Mouse (Mus musculus) stomach, postnatal 0 days (tissue): ENCODE results near the gene Gabpb1. TPM values are rescaled to one million over a fixed set of nuclear protein-coding genes. Genes with fewer than 3 reads are reported as not detected.
A peak's percentile ranks its signal among the peaks of the same experiment; 100 is the strongest.

Experiments used
- ATAC-seq: fragments of 200-750 bp; cut with Nextera tagmentation; 2 replicates; pipeline ENCODE4 v1.8.0; 2017; ENCODE audit not compliant: low FRiP score, low TSS enrichment
- DNase-seq: peaks from one replicate; pipeline ENCODE4 v3.0.0-alpha.2; 2016; ENCODE audit warnings: low spot score
- H3K27ac ChIP-seq: fragments of 300-500 bp; sonication (generic); replicated peaks from 2 replicates; pipeline ENCODE4 v1.5.1; 2014; ENCODE audit warnings: mild to moderate bottlenecking, control low read depth
- H3K27me3 ChIP-seq: fragments of 300-500 bp; sonication (generic); 2 replicates; pipeline ENCODE4 v1.6.1; 2014; ENCODE audit warnings: low read length; ENCODE audit not compliant: control insufficient read depth, insufficient read depth
- H3K36me3 ChIP-seq: fragments of 300-500 bp; sonication (generic); 2 replicates; pipeline ENCODE4 v1.6.1; 2014; ENCODE audit warnings: low read length, mixed read lengths; ENCODE audit not compliant: control insufficient read depth, insufficient read depth
- H3K4me1 ChIP-seq: fragments of 300-500 bp; sonication (generic); replicated peaks from 2 replicates; pipeline ENCODE4 v1.6.1; 2014; ENCODE audit warnings: antibody characterized with exemption; ENCODE audit not compliant: control insufficient read depth, insufficient read depth
- H3K4me2 ChIP-seq: fragments of 300-500 bp; sonication (generic); replicated peaks from 2 replicates; pipeline ENCODE4 v1.6.1; 2014; ENCODE audit warnings: low read depth, mild to moderate bottlenecking, control low read depth, moderate library complexity
- H3K4me3 ChIP-seq: fragments of 300-500 bp; sonication (generic); 2 replicates; pipeline ENCODE4 v1.5.1; 2014; ENCODE audit warnings: low read depth, low read length, control low read depth
- H3K9ac ChIP-seq: fragments of 300-500 bp; sonication (generic); 2 replicates; pipeline ENCODE4 v1.6.1; 2014; ENCODE audit warnings: mild to moderate bottlenecking, low read length, control low read depth, mixed read lengths
- H3K9me3 ChIP-seq: fragments of 300-500 bp; sonication (generic); 2 replicates; pipeline ENCODE4 v1.6.1; 2016; ENCODE audit warnings: low read length; ENCODE audit not compliant: control insufficient read depth
- CTCF ChIP-seq: IDR thresholded peaks from 2 replicates; pipeline ENCODE4 v1.5.1; 2016; ENCODE audit warnings: antibody characterized with exemption, low read depth, mild to moderate bottlenecking, moderate library complexity
- EP300 ChIP-seq: optimal IDR thresholded peaks from 2 replicates; pipeline ENCODE3; 2016; ENCODE audit warnings: antibody characterized with exemption
- WGBS: fragments of 180-500 bp; shearing (Covaris S2); extraction: QIAGEN DNeasy Blood & Tissue Kit; methylation state at CpG from one replicate; pipeline ENCODE4 v1.1.7; 2014; 5-methylcytosine and 5-hydroxymethylcytosine counted together
- polyA plus RNA-seq: library from polyadenylated mRNA; unstranded; fragments of >200 nt; fragmentation: Nextera tagmentation; extraction: Ambion mirVana; gene quantifications from 2 replicates; pipeline ENCODE4 v1.2.1, GENCODE M21; 2015

Gabpb1 gene
- polyA plus RNA-seq, 1 experiment from 2014 or later = 17.1 TPM

- Histone ChIP-seq H3K4me3 (peak overlapping the region; percentile 98), H3K9ac (peak overlapping the region; percentile 100), H3K27me3 (no peaks in the 10 kb centered on the region), H3K36me3 (no peaks in the 10 kb centered on the region), H3K4me1 (no peaks in the 10 kb centered on the region; the same call in 1 of the 2 replicates), H3K4me2 (peak overlapping the region; percentile 71), H3K27ac (peak overlapping the region; percentile 100), H3K9me3 (no peaks in the 10 kb centered on the region)
- ATAC-seq (peak; percentile 67), DNase-seq (peak; percentile 64)
- WGBS = under 1% methylated on average over 68 of the region's 77 CpGs
- TF ChIP-seq EP300 (no peak), CTCF (no peak)
Observed at GRCm38 (mm10) chr2:126674441-126675168, 1.5 kb downstream of the Gabpb1 start.

GRCm38 (mm10) chr2:126673317-126674242 is 2.6 kb downstream of the Gabpb1 start:
- no peak for TF ChIP-seq EP300
- Histone ChIP-seq H3K4me1 (no peaks in the 10 kb centered on the region; the same call in 1 of the 2 replicates), H3K9me3 (no peaks in the 10 kb centered on the region), H3K36me3 (no peaks in the 10 kb centered on the region), H3K9ac (peak overlapping the region; percentile 100), H3K4me2 (peak overlapping the region; percentile 71), H3K27me3 (no peaks in the 10 kb centered on the region), H3K27ac (peak overlapping the region; percentile 100; the same call in 1 of the 2 replicates), H3K4me3 (peak overlapping the region; percentile 98)
- ATAC-seq (no peak), DNase-seq (no peak)
- WGBS = 49% methylated on average over 13 of the region's 13 CpGs

- no peak overlapping the region for H3K9ac ChIP-seq
- DNase-seq = no peak
- H3K27me3 ChIP-seq = no peaks in the 10 kb centered on the region
- H3K4me2 ChIP-seq = no peak overlapping the region
- H3K9me3 ChIP-seq = no peaks in the 10 kb centered on the region
- H3K4me1 ChIP-seq = no peaks in the 10 kb centered on the region; the same call in 1 of the 2 replicates
- no peak for TF ChIP-seq CTCF
- no peak for TF ChIP-seq EP300
- WGBS = 83% methylated on average over 5 of the region's 5 CpGs
- no peaks in the 10 kb centered on the region for H3K36me3 ChIP-seq
- H3K27ac ChIP-seq = no peak overlapping the region
- no peak overlapping the region for H3K4me3 ChIP-seq
- no peak for ATAC-seq
Observed at GRCm38 (mm10) chr2:126668621-126669252, 7.4 kb downstream of the Gabpb1 start.

GRCm38 (mm10) chr2:126665984-126666383 is 10.2 kb downstream of the Gabpb1 start:
- H3K4me2 ChIP-seq = no peak overlapping the region
- H3K4me1 ChIP-seq = no peaks in the 10 kb centered on the region
- TF ChIP-seq EP300 (no peak), CTCF (no peak)
- no peaks in the 10 kb centered on the region for H3K27me3 ChIP-seq
- H3K36me3 ChIP-seq = no peaks in the 10 kb centered on the region
- H3K27ac ChIP-seq = no peak overlapping the region
- no peaks in the 10 kb centered on the region for H3K9me3 ChIP-seq
- H3K4me3 ChIP-seq = no peak overlapping the region
- DNase-seq (no peak), ATAC-seq (no peak)
- 55% methylated on average over 3 of the region's 3 CpGs for WGBS
- no peak overlapping the region for H3K9ac ChIP-seq

- H3K4me1 ChIP-seq = no peaks in the 10 kb centered on the region
- no peak overlapping the region for H3K27ac ChIP-seq
- DNase-seq (no peak), ATAC-seq (no peak)
- no peak overlapping the region for H3K4me2 ChIP-seq
- H3K4me3 ChIP-seq = no peak overlapping the region
- no peak overlapping the region for H3K9ac ChIP-seq
- no peaks in the 10 kb centered on the region for H3K36me3 ChIP-seq
- no peaks in the 10 kb centered on the region for H3K27me3 ChIP-seq
- WGBS = 52% methylated on average over 4 of the region's 4 CpGs
- no peaks in the 10 kb centered on the region for H3K9me3 ChIP-seq
- TF ChIP-seq EP300 (no peak), CTCF (peak; percentile 82)
Observed at GRCm38 (mm10) chr2:126663481-126663880, 12.7 kb downstream of the Gabpb1 start.
